Mouse (Mus musculus) T-cell, adult 2 months (primary cell): Measurements from ENCODE around the gene Glce.

ENCODE experiments used
- DNase-seq: peaks from one replicate; pipeline ENCODE4 v3.0.0; 2022; ENCODE audit warnings: low spot score

Glce gene

GRCm38 (mm10) chr9:62025056-62025455 lies 97.4 kb downstream of the Glce start:
- DNase-seq: no peak

- DNase-seq: no peak
Measured at GRCm38 (mm10) chr9:62023879-62024278, 98.6 kb downstream of the Glce start.

DNA sequence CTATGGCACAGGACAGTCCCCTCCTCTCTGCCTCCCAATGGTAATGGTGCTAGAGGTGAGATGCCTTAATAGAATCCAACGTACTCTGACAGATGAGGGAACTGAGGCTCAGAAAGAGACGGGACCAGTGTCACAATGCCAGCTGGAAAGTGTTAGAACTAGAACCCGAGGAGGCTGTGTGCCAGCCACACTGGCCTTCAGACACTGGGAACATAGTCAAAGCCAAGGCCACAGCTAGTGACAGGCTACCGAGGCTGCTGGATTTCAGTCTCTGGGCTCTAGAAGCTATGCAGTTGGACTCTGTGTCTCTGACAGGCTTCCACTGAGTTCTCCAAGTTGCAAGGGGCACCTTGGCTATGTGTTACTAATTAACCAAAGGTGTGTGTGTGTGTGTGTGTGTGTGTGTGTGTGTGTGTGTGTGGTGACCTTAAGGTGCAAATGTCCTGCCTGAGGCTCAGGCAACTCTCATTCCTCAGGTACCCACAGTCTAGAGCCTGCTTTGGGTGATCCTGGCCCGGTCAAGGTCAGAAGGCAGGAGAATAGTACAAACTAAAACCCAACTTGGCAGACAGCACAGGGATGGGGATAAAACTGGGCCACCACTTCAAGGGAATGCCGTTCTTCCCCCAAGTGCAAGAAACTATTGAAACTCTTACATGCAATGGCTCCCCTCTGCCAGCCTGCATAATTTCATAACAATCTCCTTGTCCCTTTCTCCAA lies 99.3 kb downstream of the Glce start:
- DNase-seq: no peak

DNA sequence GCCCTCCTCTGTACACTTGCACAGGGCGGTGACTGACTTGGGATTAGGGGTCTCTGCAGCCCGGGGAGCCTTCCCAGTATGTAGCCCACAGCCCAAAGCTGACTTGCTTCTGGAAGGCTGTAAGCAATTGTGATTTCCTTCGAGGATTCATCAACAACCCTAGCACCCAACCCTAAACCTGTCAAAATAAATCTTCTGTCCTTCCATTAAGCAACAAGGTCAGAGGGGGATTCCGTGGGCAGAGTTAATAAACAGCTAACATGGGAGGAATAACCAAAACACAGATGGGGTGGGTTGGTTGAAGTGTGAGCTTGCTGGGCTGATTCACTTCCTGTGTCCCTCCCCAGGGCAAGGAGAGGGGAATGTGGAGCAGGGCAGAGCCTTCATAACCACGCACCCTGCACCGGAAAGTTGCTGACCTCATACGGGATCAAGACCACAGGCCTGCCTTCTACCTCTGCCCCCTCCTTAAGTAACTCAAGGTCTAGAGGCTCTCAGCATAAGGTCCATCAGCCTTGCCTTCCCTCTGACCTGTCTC lies 100.8 kb downstream of the Glce start:
- no peak for DNase-seq

DNA sequence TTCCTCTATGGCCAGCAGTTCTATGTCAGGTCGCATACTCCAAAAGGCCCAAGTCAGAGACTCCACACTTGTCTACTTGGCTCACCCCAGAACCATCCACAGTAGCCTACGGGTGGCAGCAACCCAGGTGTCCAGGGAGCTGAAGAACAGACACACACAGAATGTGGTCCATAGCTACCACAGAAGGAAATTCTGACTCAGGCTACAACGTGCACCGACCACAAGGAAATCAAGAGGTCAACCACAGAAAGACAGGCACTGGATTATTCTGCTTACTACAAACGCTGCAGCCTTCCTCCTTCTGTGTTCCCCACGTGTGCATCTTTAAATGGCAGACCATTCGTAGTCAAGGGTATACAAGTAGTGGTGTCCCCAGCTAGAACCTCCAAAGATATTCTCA lies 102.2 kb downstream of the Glce start:
- no peak for DNase-seq

GRCm38 (mm10) chr9:62018229-62019093 lies 104.0 kb downstream of the Glce start:
- DNase-seq: no peak

DNA sequence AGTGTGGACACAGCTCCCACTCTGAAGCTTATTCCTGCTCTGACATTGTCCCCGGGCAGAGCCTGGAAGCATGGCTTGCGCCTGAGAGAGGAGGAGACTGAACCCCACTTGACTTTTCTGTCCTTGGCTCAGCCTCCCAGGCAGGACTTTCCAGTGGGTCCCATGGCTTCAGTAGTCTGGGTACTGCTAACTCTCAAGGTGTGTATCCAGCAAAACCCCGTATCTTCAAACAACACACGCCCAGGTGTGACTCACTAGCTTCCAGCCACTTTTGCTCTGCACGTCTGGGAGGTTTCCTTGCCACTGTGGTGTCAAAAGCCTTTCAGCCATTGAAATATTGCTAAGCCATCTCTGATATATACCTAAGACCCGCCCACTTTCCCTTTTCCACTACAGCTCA lies 105.1 kb downstream of the Glce start:
- no peak for DNase-seq

DNA sequence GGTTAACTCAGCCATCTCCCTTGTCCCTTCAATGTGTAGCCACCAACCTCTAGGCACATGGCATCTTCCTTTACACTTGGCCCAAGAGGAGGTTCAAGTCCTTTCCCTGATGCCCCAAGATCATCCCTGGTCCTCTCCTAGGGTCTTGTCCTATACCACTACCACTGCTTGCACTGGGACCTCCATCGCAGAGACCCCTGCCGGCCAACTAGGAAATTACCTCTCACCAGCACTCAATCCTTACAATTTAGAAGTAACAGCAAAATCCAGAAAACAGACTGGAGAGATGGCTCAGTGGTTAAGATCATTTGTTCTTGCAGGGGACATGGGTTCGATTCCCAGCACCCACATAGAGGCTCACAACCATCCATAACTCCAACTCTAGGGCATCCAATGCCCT lies 107.0 kb downstream of the Glce start:
- no peak for DNase-seq

GRCm38 (mm10) chr9:62013316-62014097 lies 108.9 kb downstream of the Glce start:
- DNase-seq: no peak

DNA sequence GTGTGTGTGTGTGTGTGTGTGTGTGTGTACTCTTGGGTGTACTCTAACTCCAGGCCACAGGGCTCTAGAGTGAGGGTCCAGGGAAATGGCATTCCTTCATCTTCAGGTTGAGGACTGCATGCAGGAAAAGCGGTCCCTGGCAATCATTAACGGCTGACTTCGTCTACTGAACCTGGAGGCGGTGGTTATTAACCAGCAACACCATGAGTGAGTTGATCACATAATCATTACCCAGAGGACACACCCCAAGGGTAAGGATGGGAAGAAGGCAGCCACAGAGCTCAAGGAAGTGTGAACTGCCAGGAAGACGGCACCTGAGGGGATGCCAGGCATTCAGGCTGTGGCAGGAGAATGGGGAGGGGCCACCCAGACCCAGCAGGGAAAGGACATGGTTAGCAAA lies 114.1 kb downstream of the Glce start:
- no peak for DNase-seq
